Mouse (Mus musculus): ENCODE data around the gene Adam8.

The Adam8 gene

GRCm38 (mm10) chr7:139946032-139946431, 46.3 kb downstream of the Adam8 start:
- no peak for DNase-seq (ENCODE audit: low spot score)

- DNase-seq (ENCODE audit: low spot score) = no peak
These were observed 46.8 kb downstream of the Adam8 start for GRCm38 (mm10) chr7:139945516-139945915.

GRCm38 (mm10) chr7:139944291-139945240, 47.8 kb downstream of the Adam8 start:
- no peak for DNase-seq (ENCODE audit: low spot score)

- DNase-seq (ENCODE audit: low spot score) = peak; percentile 39
These were observed 48.6 kb downstream of the Adam8 start, which contains the start of gene Utf1 for GRCm38 (mm10) chr7:139943674-139944281. Gene Utf1, plus strand, starts transcription at chr7:139943789.

GRCm38 (mm10) chr7:139940476-139941209, 51.7 kb downstream of the Adam8 start:
- no peak for DNase-seq (ENCODE audit: low spot score)

- DNase-seq (ENCODE audit: low spot score) = peak; percentile 59
These were observed 54.6 kb downstream of the Adam8 start for GRCm38 (mm10) chr7:139937810-139938209.

- DNase-seq (ENCODE audit: low spot score) = no peak
These were observed 55.2 kb downstream of the Adam8 start for GRCm38 (mm10) chr7:139937138-139937537.

- peak; percentile 47 for DNase-seq (ENCODE audit: low spot score)
These were observed 55.7 kb downstream of the Adam8 start for GRCm38 (mm10) chr7:139936705-139937104.

GRCm38 (mm10) chr7:139930732-139931131, 61.6 kb downstream of the Adam8 start:
- peak; percentile 27 for DNase-seq (ENCODE audit: low spot score)
